Mouse (Mus musculus): ENCODE data around the gene Hsdl1. TPM values are rescaled to one million over a fixed set of nuclear protein-coding genes. Genes with fewer than 3 reads are reported as not detected.

Gene Hsdl1
- polyA plus RNA-seq, 3 experiments from 2014 or later: 30.3 to 73.9 (median 72.5) TPM

- ATAC-seq: no peak
Observed at GRCm38 (mm10) chr8:119520102-119520501, 54.9 kb downstream of the Hsdl1 start.

DNA sequence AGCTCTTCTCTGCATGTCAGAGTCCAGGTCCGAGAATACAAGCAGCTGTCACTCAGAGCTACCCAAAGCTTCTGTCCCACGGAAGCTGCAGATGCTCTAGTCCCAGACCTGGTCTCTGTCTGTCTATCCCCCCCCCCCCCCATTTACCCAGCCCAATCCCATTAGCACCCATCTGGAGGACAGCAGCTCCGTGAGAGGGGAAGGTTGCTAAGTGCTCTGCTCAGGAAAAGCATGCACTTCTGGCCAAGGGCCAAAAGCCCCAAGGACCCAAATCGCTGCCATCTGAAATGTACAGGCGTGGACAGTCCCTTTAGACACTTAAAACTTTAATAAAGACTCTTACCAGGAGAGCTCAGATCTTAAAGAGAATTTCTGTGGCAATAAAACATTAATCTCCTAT, 58.3 kb downstream of the Hsdl1 start:
- no peak for ATAC-seq

DNA sequence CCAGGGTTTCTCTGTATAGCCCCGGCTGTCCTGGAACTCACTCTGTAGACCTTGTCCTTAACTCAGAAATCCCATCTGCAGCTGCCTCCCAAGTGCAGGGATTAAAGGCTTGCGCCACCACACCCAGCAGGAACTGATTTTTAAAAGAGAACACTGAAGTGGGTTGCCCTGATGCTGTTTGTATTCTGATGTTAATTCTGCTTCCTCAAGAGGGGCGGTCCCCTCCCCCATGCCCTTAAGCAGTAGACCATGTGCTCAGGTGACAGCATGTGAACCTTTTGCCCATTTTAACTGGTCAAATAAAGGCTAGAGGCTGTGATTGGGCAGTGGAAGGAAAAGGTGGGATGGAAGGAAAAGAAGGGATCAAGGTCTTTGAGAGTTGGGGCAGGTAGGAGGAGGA, 59.2 kb downstream of the Hsdl1 start:
- no peak for ATAC-seq

- no peak for ATAC-seq
Observed at GRCm38 (mm10) chr8:119514940-119515339, 60.0 kb downstream of the Hsdl1 start.

- no peak for ATAC-seq
Observed at GRCm38 (mm10) chr8:119513405-119513804, 61.6 kb downstream of the Hsdl1 start.

Other genes with a start within 250 kb of the Hsdl1 start
- 100 to 1,000 TPM; 199 to 226 (median 213) TPM for gene Hsbp1, start 230.7 kb downstream of the Hsdl1 start, polyA plus RNA-seq (2017; shearing (Covaris generic))
- gene Mlycd, start 180.3 kb downstream of the Hsdl1 start, polyA plus RNA-seq (2017; shearing (Covaris generic)): 1 to 10 TPM; 2.6 to 7.3 (median 7.1) TPM
- gene Osgin1, start 141.1 kb downstream of the Hsdl1 start, polyA plus RNA-seq (2017; shearing (Covaris generic)): 10 to 100 TPM; 15.6 to 28.0 (median 24.5) TPM
- gene Necab2, start 128.5 kb downstream of the Hsdl1 start, polyA plus RNA-seq (2017; shearing (Covaris generic)): not detected
- not detected for gene Slc38a8, start 73.5 kb downstream of the Hsdl1 start, polyA plus RNA-seq (2017; shearing (Covaris generic))
- gene Mbtps1, start 16.4 kb downstream of the Hsdl1 start, polyA plus RNA-seq (2017; shearing (Covaris generic)): 10 to 100 TPM; 32.6 to 52.2 (median 45.6) TPM
- not detected for gene Dnaaf1, start 52 bp upstream of the Hsdl1 start, polyA plus RNA-seq (2017; shearing (Covaris generic))
- 10 to 100 TPM in 2 of 3 experiments, 1 to 10 TPM in 1; 8.3 to 14.8 (median 13.3) TPM for gene Taf1c, start 30.0 kb upstream of the Hsdl1 start, polyA plus RNA-seq (2017; shearing (Covaris generic))
- not detected for gene Adad2, start 37.6 kb upstream of the Hsdl1 start, polyA plus RNA-seq (2017; shearing (Covaris generic))
- not detected for gene Kcng4, start 60.5 kb upstream of the Hsdl1 start, polyA plus RNA-seq (2017; shearing (Covaris generic))
- gene Wfdc1, start 91.2 kb upstream of the Hsdl1 start, polyA plus RNA-seq (2017; shearing (Covaris generic)): not detected
- not detected for gene Atp2c2, start 124.8 kb upstream of the Hsdl1 start, polyA plus RNA-seq (2017; shearing (Covaris generic))
- gene Tldc1, start 203.2 kb upstream of the Hsdl1 start, polyA plus RNA-seq (2017; shearing (Covaris generic)): 1 to 10 TPM; 6.1 to 7.4 (median 7.0) TPM